Mouse (Mus musculus) ES-Bruce4 (cell line): ENCODE measurements around the gene Metap1d. TPM values are rescaled to one million over a fixed set of nuclear protein-coding genes. Genes with fewer than 3 reads are reported as not detected.

Experiments
- H3K27ac ChIP-seq: 2 replicates; pipeline ENCODE4 v1.5.1; 2012; ENCODE audit warnings: low read length, inconsistent platforms; ENCODE audit not compliant: insufficient read depth
- H3K27me3 ChIP-seq: 2 replicates; pipeline ENCODE4 v1.6.1; 2012; ENCODE audit warnings: mild to moderate bottlenecking, low read length, inconsistent platforms; ENCODE audit not compliant: control insufficient read depth, poor library complexity, insufficient read depth, severe bottlenecking
- H3K36me3 ChIP-seq: 2 replicates; pipeline ENCODE4 v1.6.1; 2012; ENCODE audit warnings: inconsistent platforms, mild to moderate bottlenecking, low read length, moderate library complexity; ENCODE audit not compliant: control insufficient read depth, poor library complexity, insufficient read depth, severe bottlenecking
- H3K4me1 ChIP-seq: one replicate; pipeline ENCODE4 v1.8.1; 2011; ENCODE audit warnings: low read length; ENCODE audit not compliant: control insufficient read depth, insufficient read depth
- H3K4me3 ChIP-seq: 2 replicates; pipeline ENCODE4 v1.5.1; 2011; ENCODE audit warnings: low read depth, mild to moderate bottlenecking, low read length
- H3K9ac ChIP-seq: 2 replicates; pipeline ENCODE4 v1.6.1; 2012; ENCODE audit warnings: low read depth, mild to moderate bottlenecking, inconsistent platforms; ENCODE audit not compliant: poor library complexity, severe bottlenecking
- H3K9me3 ChIP-seq: replicated peaks from 2 replicates; pipeline ENCODE4 v1.6.1; 2012; ENCODE audit warnings: mild to moderate bottlenecking, low read length, inconsistent platforms; ENCODE audit not compliant: control insufficient read depth, poor library complexity, insufficient read depth, severe bottlenecking
- CTCF ChIP-seq: IDR thresholded peaks from one replicate; pipeline ENCODE4 v1.8.1; 2011; ENCODE audit warnings: low read depth, low read length
- EP300 ChIP-seq: IDR thresholded peaks from 2 replicates; pipeline ENCODE4 v1.6.1; 2011; ENCODE audit warnings: low read depth, low read length; ENCODE audit not compliant: insufficient read depth
- POLR2A ChIP-seq: IDR thresholded peaks from one replicate; pipeline ENCODE4 v1.8.1; 2011; ENCODE audit warnings: low read length; ENCODE audit not compliant: insufficient read depth
- polyA plus RNA-seq: library from polyadenylated mRNA; stranded (reverse); fragments of >200 nt; gene quantifications from 2 replicates; pipeline ENCODE4 v1.2.4, GENCODE M21; 2011; ENCODE audit warnings: low read depth; ENCODE audit not compliant: missing spikeins, insufficient read depth, insufficient read length

The Metap1d gene
- polyA plus RNA-seq, 1 experiment, result 13.0 TPM

GRCm38 (mm10) chr2:71534242-71535052, 81.4 kb downstream of the Metap1d start:
- Histone ChIP-seq H3K4me3 (no peak overlapping the region), H3K9me3 (no peaks in the 10 kb centered on the region), H3K4me1 (no peaks in the 10 kb centered on the region), H3K27ac (no peak overlapping the region), H3K36me3 (no peaks in the 10 kb centered on the region), H3K9ac (no peak overlapping the region), H3K27me3 (peaks cover 47% of the 10 kb centered on the region)
- TF ChIP-seq EP300 (no peak), CTCF (no peak), POLR2A (no peak)

- Histone ChIP-seq H3K4me3 (peak overlapping the region; percentile 24; the same call in 1 of the 2 replicates), H3K27me3 (peaks cover 70% of the 10 kb centered on the region), H3K9me3 (no peaks in the 10 kb centered on the region), H3K4me1 (peaks cover 2% of the 10 kb centered on the region), H3K27ac (no peak overlapping the region), H3K36me3 (no peaks in the 10 kb centered on the region), H3K9ac (no peak overlapping the region)
- TF ChIP-seq POLR2A, result no peak
- TF ChIP-seq EP300, result no peak
- TF ChIP-seq CTCF, result no peak
Measured at GRCm38 (mm10) chr2:71540611-71541417, 87.7 kb downstream of the Metap1d start.

- Histone ChIP-seq H3K27me3 (peaks cover 66% of the 10 kb centered on the region), H3K9me3 (no peaks in the 10 kb centered on the region), H3K27ac (no peak overlapping the region), H3K4me1 (peaks cover 2% of the 10 kb centered on the region), H3K4me3 (no peak overlapping the region), H3K9ac (no peak overlapping the region), H3K36me3 (no peaks in the 10 kb centered on the region)
- no peak for TF ChIP-seq POLR2A
- no peak for TF ChIP-seq CTCF
Measured at GRCm38 (mm10) chr2:71541418-71542226, 88.5 kb downstream of the Metap1d start.

- Histone ChIP-seq H3K9ac (no peak overlapping the region), H3K4me1 (peaks cover 2% of the 10 kb centered on the region), H3K9me3 (no peaks in the 10 kb centered on the region), H3K27ac (no peak overlapping the region), H3K27me3 (peaks cover 60% of the 10 kb centered on the region), H3K36me3 (no peaks in the 10 kb centered on the region), H3K4me3 (no peak overlapping the region)
- TF ChIP-seq EP300, result no peak
- TF ChIP-seq POLR2A, result no peak
- no peak for TF ChIP-seq CTCF
Measured at GRCm38 (mm10) chr2:71542227-71542815, 89.2 kb downstream of the Metap1d start.

GRCm38 (mm10) chr2:71542816-71543301, 89.8 kb downstream of the Metap1d start:
- no peak overlapping the region for H3K27ac ChIP-seq
- TF ChIP-seq CTCF, result no peak
- TF ChIP-seq POLR2A, result no peak
- TF ChIP-seq EP300, result no peak
- no peak overlapping the region for H3K9ac ChIP-seq
- H3K27me3 ChIP-seq, result peaks cover 56% of the 10 kb centered on the region
- H3K9me3 ChIP-seq, result no peaks in the 10 kb centered on the region
- peaks cover 2% of the 10 kb centered on the region for H3K4me1 ChIP-seq
- no peak overlapping the region for H3K4me3 ChIP-seq
- no peaks in the 10 kb centered on the region for H3K36me3 ChIP-seq
